Mouse (Mus musculus): Measurements from ENCODE around the gene Taf4. TPM values are rescaled to one million over a fixed set of nuclear protein-coding genes. Genes with fewer than 3 reads are reported as not detected.

Gene Taf4
- polyA plus RNA-seq, 1 experiment from 2014 or later, result 6.2 TPM

DNA sequence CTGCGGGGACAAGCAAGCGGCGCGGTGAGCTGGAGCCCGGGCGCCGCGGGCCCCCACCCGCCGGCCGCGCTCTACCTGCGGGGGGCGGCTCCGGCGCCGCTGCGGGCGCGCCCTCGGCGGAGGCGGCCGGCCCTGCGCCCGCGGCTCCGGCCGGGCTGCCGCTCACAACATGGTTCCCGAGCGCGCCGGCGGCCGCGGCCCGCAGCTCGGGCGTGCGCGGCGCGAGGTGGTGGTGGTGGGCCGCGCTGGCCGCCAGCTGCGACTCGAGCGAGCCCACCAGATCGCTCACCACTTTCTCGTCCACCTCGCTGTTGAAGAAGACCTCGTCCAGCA lies 185 bp downstream of the Taf4 start:
- no peaks in the 10 kb centered on the region for H3K27me3 ChIP-seq (ENCODE audit: control insufficient read depth, insufficient read depth, low read length)
- peak overlapping the region; percentile 96 for H3K27ac ChIP-seq (ENCODE audit: low read depth, low read length)
- DNase-seq (ENCODE audit: low spot score) (no peak), ATAC-seq (ENCODE audit: insufficient read depth, low FRiP score, low TSS enrichment) (no peak)
- peaks cover 27% of the 10 kb centered on the region for H3K4me1 ChIP-seq (ENCODE audit: control insufficient read depth, insufficient read depth, low read length)
- peak overlapping the region; percentile 89 for H3K4me3 ChIP-seq (ENCODE audit: low read depth, low read length)
- H3K9ac ChIP-seq (ENCODE audit: low read length), result peak overlapping the region; percentile 92
- WGBS, result 0% methylated on average over 29 of the region's 54 CpGs
- H3K36me3 ChIP-seq (ENCODE audit: control insufficient read depth, insufficient read depth, low read length), result no peaks in the 10 kb centered on the region
- H3K9me3 ChIP-seq (ENCODE audit: control insufficient read depth, low read length), result no peaks in the 10 kb centered on the region
- H3K4me2 ChIP-seq (ENCODE audit: low read depth), result peak overlapping the region; percentile 100

DNA sequence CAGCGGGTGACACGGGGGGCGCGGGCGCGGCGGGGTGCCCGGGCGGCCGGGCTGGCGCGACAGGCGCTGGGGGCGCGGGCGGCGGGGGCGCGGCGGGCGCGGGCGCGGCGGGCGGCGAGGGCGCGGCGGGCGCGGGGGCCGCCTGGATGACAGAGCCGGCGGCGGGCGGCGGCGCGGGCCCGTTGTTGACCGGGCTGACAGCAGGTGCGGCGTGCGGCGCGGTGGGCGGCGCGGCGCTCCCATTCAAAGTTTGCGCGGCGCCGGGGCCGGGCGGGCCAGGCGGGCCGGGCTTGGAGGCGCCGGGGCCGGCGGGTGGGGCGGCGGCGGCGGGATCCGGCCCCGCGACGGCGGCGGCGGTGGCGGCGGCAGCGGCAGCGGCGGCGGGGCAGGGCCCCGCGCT lies 595 bp downstream of the Taf4 start:
- DNase-seq (ENCODE audit: low spot score), result no peak
- H3K27me3 ChIP-seq (ENCODE audit: control insufficient read depth, insufficient read depth, low read length), result no peaks in the 10 kb centered on the region
- 0% methylated on average over 12 of the region's 82 CpGs for WGBS
- H3K27ac ChIP-seq (ENCODE audit: low read depth, low read length), result peak overlapping the region; percentile 96
- peak overlapping the region; percentile 89 for H3K4me3 ChIP-seq (ENCODE audit: low read depth, low read length)
- peaks cover 27% of the 10 kb centered on the region for H3K4me1 ChIP-seq (ENCODE audit: control insufficient read depth, insufficient read depth, low read length)
- peak overlapping the region; percentile 92 for H3K9ac ChIP-seq (ENCODE audit: low read length)
- no peaks in the 10 kb centered on the region for H3K9me3 ChIP-seq (ENCODE audit: control insufficient read depth, low read length)
- H3K4me2 ChIP-seq (ENCODE audit: low read depth), result peak overlapping the region; percentile 100
- ATAC-seq (ENCODE audit: insufficient read depth, low FRiP score, low TSS enrichment), result no peak; the same call in 1 of the 2 replicates
- no peaks in the 10 kb centered on the region for H3K36me3 ChIP-seq (ENCODE audit: control insufficient read depth, insufficient read depth, low read length)

DNA sequence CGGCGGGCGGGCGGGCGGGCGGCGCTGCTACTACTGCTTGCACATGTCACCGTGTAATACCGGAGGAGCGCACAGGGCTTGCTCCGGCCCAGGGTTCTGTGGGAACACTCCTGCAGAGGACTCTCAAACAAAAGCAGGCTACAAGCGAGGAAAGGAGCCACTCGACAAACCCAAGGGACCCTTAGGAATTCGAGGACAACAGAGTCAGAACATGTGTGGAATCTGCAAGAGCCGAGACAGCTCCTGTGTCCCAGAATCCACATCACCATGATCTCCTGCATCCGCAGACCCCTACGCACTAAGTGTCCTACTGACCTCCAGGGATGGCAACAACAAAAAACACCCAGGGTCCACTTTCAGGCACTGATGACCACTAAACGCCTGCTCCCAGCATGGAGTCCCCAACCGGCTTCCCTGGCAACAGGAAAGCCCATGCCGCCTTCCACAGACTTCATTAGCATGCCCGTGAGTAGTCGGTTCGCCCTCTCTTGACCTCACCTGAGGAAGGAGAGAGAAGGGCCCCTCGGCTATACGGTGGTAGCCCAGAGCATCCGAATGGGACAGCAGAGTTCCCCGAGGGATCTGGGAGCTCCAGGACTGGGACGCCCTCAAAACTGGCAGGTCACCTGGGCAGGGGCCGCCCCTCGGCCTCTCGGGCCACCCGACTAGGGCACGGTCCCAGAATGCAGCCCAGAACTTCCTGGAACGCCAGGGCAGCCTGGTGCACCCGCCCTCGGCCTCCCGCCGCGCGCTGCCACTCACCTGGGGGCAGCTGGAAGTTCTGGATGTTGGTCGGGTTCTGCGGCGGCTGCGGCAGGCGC lies 1.6 kb downstream of the Taf4 start:
- H3K4me1 ChIP-seq (ENCODE audit: control insufficient read depth, insufficient read depth, low read length), result peaks cover 27% of the 10 kb centered on the region

DNA sequence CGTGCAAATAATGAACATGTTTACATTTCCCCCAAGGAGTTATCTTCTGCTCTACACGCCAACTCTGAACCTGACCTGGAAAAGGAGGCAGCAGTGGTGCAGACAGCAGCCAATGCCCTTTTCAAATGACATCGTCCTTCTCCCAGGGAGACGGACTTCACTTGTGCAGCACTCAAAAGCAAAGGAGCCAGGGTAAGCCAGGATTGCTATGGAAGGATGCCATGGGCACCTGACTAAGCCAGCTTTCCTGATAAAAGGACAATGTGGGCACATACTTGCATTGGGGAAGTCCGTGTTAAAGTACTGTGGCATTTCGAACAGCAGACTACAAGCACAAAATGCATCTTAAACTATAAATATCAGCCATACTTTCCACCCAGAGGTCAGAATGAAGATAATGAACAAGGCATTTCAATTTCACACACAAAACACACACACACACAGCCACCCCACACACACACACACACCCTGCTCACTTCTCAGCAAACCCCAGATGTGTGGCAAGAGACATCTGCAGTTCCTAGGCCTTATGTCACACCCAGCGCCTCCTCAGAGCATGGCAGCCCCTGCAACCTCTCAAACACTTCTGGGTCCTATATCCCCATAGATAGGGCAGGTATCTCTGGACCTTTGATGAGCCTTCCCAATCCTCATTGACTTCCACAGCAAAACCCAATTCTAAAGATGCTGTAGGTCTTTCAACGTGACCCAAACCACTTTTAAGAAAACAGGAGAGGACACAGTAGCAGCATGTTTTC lies 2.4 kb downstream of the Taf4 start:
- Histone ChIP-seq H3K9ac (ENCODE audit: low read length) (peak overlapping the region; percentile 23; the same call in 1 of the 2 replicates), H3K27me3 (ENCODE audit: control insufficient read depth, insufficient read depth, low read length) (no peaks in the 10 kb centered on the region), H3K4me1 (ENCODE audit: control insufficient read depth, insufficient read depth, low read length) (peaks cover 30% of the 10 kb centered on the region), H3K4me2 (ENCODE audit: low read depth) (peak overlapping the region; percentile 100), H3K4me3 (ENCODE audit: low read depth, low read length) (peak overlapping the region; percentile 89), H3K36me3 (ENCODE audit: control insufficient read depth, insufficient read depth, low read length) (no peaks in the 10 kb centered on the region), H3K27ac (ENCODE audit: low read depth, low read length) (no peak overlapping the region), H3K9me3 (ENCODE audit: control insufficient read depth, low read length) (no peaks in the 10 kb centered on the region)
- DNase-seq (ENCODE audit: low spot score), result no peak
- no peak for ATAC-seq (ENCODE audit: insufficient read depth, low FRiP score, low TSS enrichment)
- WGBS, result 44% methylated on average over 8 of the region's 8 CpGs

More for the DNA sequence above, 1.6 kb downstream of the Taf4 start:
- H3K4me3 ChIP-seq (ENCODE audit: low read depth, low read length), result peak overlapping the region; percentile 89
- ATAC-seq (ENCODE audit: insufficient read depth, low FRiP score, low TSS enrichment) (no peak), DNase-seq (ENCODE audit: low spot score) (peak; percentile 23)
- WGBS, result 2% methylated on average over 45 of the region's 45 CpGs
- no peak overlapping the region for H3K27ac ChIP-seq (ENCODE audit: low read depth, low read length)
- H3K4me2 ChIP-seq (ENCODE audit: low read depth), result peak overlapping the region; percentile 100
- H3K36me3 ChIP-seq (ENCODE audit: control insufficient read depth, insufficient read depth, low read length), result no peaks in the 10 kb centered on the region
- H3K9me3 ChIP-seq (ENCODE audit: control insufficient read depth, low read length), result no peaks in the 10 kb centered on the region
- H3K9ac ChIP-seq (ENCODE audit: low read length), result peak overlapping the region; percentile 70
- H3K27me3 ChIP-seq (ENCODE audit: control insufficient read depth, insufficient read depth, low read length), result no peaks in the 10 kb centered on the region

DNA sequence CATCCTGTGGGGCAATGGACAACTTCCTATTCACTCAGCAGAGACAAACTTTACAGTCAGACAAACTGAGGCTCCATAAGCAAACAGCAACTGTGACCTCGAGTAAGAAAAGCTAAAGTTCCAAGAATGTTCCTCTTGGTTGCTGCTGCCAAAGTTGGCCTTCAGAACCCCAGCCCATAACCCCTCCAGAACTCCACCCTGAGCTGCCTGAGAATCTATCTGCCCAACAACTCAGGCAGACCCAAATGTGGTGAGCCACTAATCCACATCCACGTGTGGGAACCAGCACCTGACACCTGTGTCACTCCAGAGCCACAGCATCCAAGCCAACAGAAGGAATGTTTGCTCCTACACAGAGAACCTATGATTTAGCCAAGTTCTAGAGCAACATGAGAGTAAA lies 4.0 kb downstream of the Taf4 start:
- 75% methylated on average over 2 of the region's 2 CpGs for WGBS
- H3K36me3 ChIP-seq (ENCODE audit: control insufficient read depth, insufficient read depth, low read length), result no peaks in the 10 kb centered on the region
- H3K9me3 ChIP-seq (ENCODE audit: control insufficient read depth, low read length), result no peaks in the 10 kb centered on the region
- DNase-seq (ENCODE audit: low spot score), result no peak
- H3K4me2 ChIP-seq (ENCODE audit: low read depth), result no peak overlapping the region
- no peak overlapping the region for H3K9ac ChIP-seq (ENCODE audit: low read length)
- no peak overlapping the region for H3K27ac ChIP-seq (ENCODE audit: low read depth, low read length)
- no peak for ATAC-seq (ENCODE audit: insufficient read depth, low FRiP score, low TSS enrichment)
- H3K4me1 ChIP-seq (ENCODE audit: control insufficient read depth, insufficient read depth, low read length), result peaks cover 30% of the 10 kb centered on the region
- no peaks in the 10 kb centered on the region for H3K27me3 ChIP-seq (ENCODE audit: control insufficient read depth, insufficient read depth, low read length)
- no peak overlapping the region for H3K4me3 ChIP-seq (ENCODE audit: low read depth, low read length)

DNA sequence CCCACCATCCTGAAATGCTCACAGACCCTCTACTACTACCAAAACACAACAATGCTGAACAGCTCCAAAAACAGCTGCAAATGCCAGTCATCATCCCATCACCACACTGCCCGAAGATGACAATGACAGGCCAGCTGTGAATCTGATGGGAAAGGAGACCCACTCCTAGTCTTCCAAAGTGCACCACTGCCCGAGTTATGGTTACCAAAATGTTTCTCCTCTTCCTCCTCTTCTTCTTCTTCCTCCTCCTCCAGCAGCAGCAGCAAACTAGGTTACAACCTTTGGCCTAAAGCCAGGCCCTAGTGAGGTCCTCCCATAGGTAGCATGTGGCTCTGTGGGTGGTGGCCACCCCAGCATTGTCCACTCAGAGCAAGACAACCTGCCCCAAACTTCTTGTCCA lies 4.6 kb downstream of the Taf4 start:
- 85% methylated on average over 2 of the region's 2 CpGs for WGBS
- peaks cover 30% of the 10 kb centered on the region for H3K4me1 ChIP-seq (ENCODE audit: control insufficient read depth, insufficient read depth, low read length)
- H3K9ac ChIP-seq (ENCODE audit: low read length), result no peak overlapping the region
- H3K27ac ChIP-seq (ENCODE audit: low read depth, low read length), result no peak overlapping the region
- H3K4me2 ChIP-seq (ENCODE audit: low read depth), result no peak overlapping the region
- H3K9me3 ChIP-seq (ENCODE audit: control insufficient read depth, low read length), result no peaks in the 10 kb centered on the region
- no peak overlapping the region for H3K4me3 ChIP-seq (ENCODE audit: low read depth, low read length)
- no peak for ATAC-seq (ENCODE audit: insufficient read depth, low FRiP score, low TSS enrichment)
- no peak for DNase-seq (ENCODE audit: low spot score)
- no peaks in the 10 kb centered on the region for H3K27me3 ChIP-seq (ENCODE audit: control insufficient read depth, insufficient read depth, low read length)
- H3K36me3 ChIP-seq (ENCODE audit: control insufficient read depth, insufficient read depth, low read length), result no peaks in the 10 kb centered on the region

DNA sequence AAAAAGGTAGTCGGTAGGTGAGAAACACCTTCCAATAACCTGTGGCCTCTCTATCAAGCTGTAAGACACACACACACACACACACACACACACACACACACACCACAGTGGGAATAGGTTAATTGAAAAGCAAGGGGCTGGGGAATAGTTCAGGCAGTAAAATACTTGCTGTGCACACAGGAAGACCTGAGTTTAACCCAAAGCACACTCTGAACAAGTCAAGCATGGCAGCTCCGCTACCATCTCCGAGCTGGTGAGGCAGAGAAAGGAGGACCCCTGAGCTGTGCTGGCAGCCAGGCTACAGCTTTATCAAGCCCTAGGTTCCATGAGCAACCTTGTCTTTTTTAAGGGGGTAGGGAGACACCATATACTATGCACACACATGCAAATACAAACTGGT lies 7.3 kb downstream of the Taf4 start:
- DNase-seq (ENCODE audit: low spot score), result no peak
- Histone ChIP-seq H3K27ac (ENCODE audit: low read depth, low read length) (no peak overlapping the region), H3K36me3 (ENCODE audit: control insufficient read depth, insufficient read depth, low read length) (no peaks in the 10 kb centered on the region), H3K4me3 (ENCODE audit: low read depth, low read length) (no peak overlapping the region), H3K9ac (ENCODE audit: low read length) (no peak overlapping the region), H3K27me3 (ENCODE audit: control insufficient read depth, insufficient read depth, low read length) (no peaks in the 10 kb centered on the region), H3K9me3 (ENCODE audit: control insufficient read depth, low read length) (no peaks in the 10 kb centered on the region), H3K4me1 (ENCODE audit: control insufficient read depth, insufficient read depth, low read length) (peaks cover 22% of the 10 kb centered on the region), H3K4me2 (ENCODE audit: low read depth) (no peak overlapping the region)
- ATAC-seq (ENCODE audit: insufficient read depth, low FRiP score, low TSS enrichment), result no peak
- 69% methylated on average over 3 of the region's 3 CpGs for WGBS

DNA sequence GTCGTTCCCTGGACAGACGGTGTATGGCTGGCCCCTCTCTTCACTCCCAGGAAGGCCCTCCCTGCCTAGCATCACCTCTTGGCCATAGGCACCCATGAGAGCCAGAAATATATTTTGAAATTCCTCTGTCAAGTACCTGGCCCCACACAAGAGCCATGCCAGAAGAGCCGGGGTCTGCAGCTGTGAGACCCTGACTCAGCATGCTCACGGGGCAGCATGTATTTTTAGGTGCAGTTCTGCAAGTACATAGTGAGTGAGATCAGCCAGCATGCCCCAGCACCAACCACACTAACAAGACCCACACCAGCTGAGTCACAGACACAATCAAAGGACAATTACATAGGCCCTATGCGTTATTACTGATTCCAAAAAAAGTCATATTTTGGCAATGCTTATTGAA lies 8.8 kb downstream of the Taf4 start:
- WGBS, result 75% methylated on average over 5 of the region's 5 CpGs
- H3K27me3 ChIP-seq (ENCODE audit: control insufficient read depth, insufficient read depth, low read length), result no peaks in the 10 kb centered on the region
- ATAC-seq (ENCODE audit: insufficient read depth, low FRiP score, low TSS enrichment) (no peak), DNase-seq (ENCODE audit: low spot score) (no peak)
- no peak overlapping the region for H3K9ac ChIP-seq (ENCODE audit: low read length)
- no peaks in the 10 kb centered on the region for H3K9me3 ChIP-seq (ENCODE audit: control insufficient read depth, low read length)
- no peak overlapping the region for H3K4me3 ChIP-seq (ENCODE audit: low read depth, low read length)
- H3K36me3 ChIP-seq (ENCODE audit: control insufficient read depth, insufficient read depth, low read length), result no peaks in the 10 kb centered on the region
- H3K27ac ChIP-seq (ENCODE audit: low read depth, low read length), result no peak overlapping the region
- peaks cover 10% of the 10 kb centered on the region for H3K4me1 ChIP-seq (ENCODE audit: control insufficient read depth, insufficient read depth, low read length)
- no peak overlapping the region for H3K4me2 ChIP-seq (ENCODE audit: low read depth)

DNA sequence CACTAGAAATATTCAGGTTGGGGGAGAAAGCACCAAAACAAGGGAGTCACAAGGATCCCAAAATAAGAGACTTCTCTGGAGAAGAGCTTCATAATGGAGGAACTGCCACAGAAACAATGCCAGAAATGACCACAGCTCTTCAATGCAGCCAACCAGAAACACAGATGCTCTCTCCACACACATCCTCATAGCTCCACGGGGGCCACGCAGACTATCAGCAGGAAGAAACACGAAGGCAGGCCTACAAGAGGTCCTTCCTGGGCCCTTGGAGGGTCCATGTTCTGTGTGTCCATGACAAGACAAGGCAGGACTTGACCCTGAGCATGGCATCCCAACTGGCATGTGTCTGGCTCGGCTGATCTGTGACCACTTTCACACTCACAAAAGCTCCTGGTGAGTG lies 15.0 kb downstream of the Taf4 start:
- no peak for ATAC-seq (ENCODE audit: insufficient read depth, low FRiP score, low TSS enrichment)
- Histone ChIP-seq H3K27ac (ENCODE audit: low read depth, low read length) (no peak overlapping the region), H3K4me1 (ENCODE audit: control insufficient read depth, insufficient read depth, low read length) (0 out of 2 replicates have a peak, but pooled peaks cover 5% of the 10 kb centered on the region), H3K4me3 (ENCODE audit: low read depth, low read length) (no peak overlapping the region), H3K36me3 (ENCODE audit: control insufficient read depth, insufficient read depth, low read length) (no peaks in the 10 kb centered on the region), H3K4me2 (ENCODE audit: low read depth) (no peak overlapping the region), H3K27me3 (ENCODE audit: control insufficient read depth, insufficient read depth, low read length) (no peaks in the 10 kb centered on the region), H3K9me3 (ENCODE audit: control insufficient read depth, low read length) (no peaks in the 10 kb centered on the region), H3K9ac (ENCODE audit: low read length) (no peak overlapping the region)
- DNase-seq (ENCODE audit: low spot score), result no peak
- WGBS, result 86% methylated on average over 4 of the region's 4 CpGs
